Mouse (Mus musculus) ES-CJ7 (cell line): ENCODE data around the gene Meiob.

Experiments
- DNase-seq: peaks from one replicate; pipeline ENCODE4 v3.0.0; 2011; ENCODE audit warnings: low read depth, low spot score

The Meiob gene

GRCm38 (mm10) chr17:24873695-24874404 is 69.8 kb downstream of the Meiob start:
- peak; percentile 79 for DNase-seq

GRCm38 (mm10) chr17:24874405-24874745 is 70.3 kb downstream of the Meiob start:
- DNase-seq, result peak; percentile 92

- DNase-seq, result no peak
Measured at GRCm38 (mm10) chr17:24874989-24875388, 70.9 kb downstream of the Meiob start.

GRCm38 (mm10) chr17:24877336-24878116 is 73.4 kb downstream of the Meiob start:
- DNase-seq, result no peak

- peak; percentile 45 for DNase-seq
Measured at GRCm38 (mm10) chr17:24878117-24878397, 74.0 kb downstream of the Meiob start.

- no peak for DNase-seq
Measured at GRCm38 (mm10) chr17:24878531-24878930, 74.4 kb downstream of the Meiob start.

- DNase-seq, result peak; percentile 83
Measured at GRCm38 (mm10) chr17:24881738-24882440, 77.8 kb downstream of the Meiob start.

GRCm38 (mm10) chr17:24884391-24884790 is 80.3 kb downstream of the Meiob start:
- no peak for DNase-seq

- DNase-seq, result no peak
Measured at GRCm38 (mm10) chr17:24885356-24886133, 81.5 kb downstream of the Meiob start.

GRCm38 (mm10) chr17:24886134-24886931 is 82.2 kb downstream of the Meiob start, which contains the start of the genes Nubp2 and Spsb3:
Gene Nubp2, minus strand, starts transcription at chr17:24886349.
Gene Spsb3, plus strand, starts transcription at chr17:24886643.
- peak; percentile 99 for DNase-seq

- DNase-seq, result no peak
Measured at GRCm38 (mm10) chr17:24886932-24887271, 82.8 kb downstream of the Meiob start.

- no peak for DNase-seq
Measured at GRCm38 (mm10) chr17:24887291-24888080, 83.4 kb downstream of the Meiob start.

GRCm38 (mm10) chr17:24888862-24889261 is 84.8 kb downstream of the Meiob start:
- DNase-seq, result no peak
